Mouse (Mus musculus) gastrocnemius, postnatal 4 days (tissue): ENCODE data around the gene Phf2. TPM values are rescaled to one million over a fixed set of nuclear protein-coding genes. Genes with fewer than 3 reads are reported as not detected.

Experiments
- DNase-seq, 2 experiments: peaks; one replicate each; pipeline ENCODE4 v3.0.0; 2021 to 2022; ENCODE audit warnings: low spot score in 2 of 2, mixed read lengths in 2 of 2
- long read RNA-seq, 2 experiments: library from polyadenylated mRNA; stranded (forward); transcript quantifications; one replicate each; pipeline ENCODE4 v2.0.0; 2021
- total RNA-seq, 2 experiments: library from RNA; stranded (reverse); gene quantifications; 2 replicates each; pipeline ENCODE4 v1.2.3; 2021

The Phf2 gene
- total RNA-seq = 10 to 100 TPM; 37.4 to 41.9 TPM
- long read RNA-seq, experiment 1, full-length matches to known transcripts = 8 of 13 reads
- long read RNA-seq, experiment 1, partial matches to known transcripts = 5 of 13 reads
- long read RNA-seq, experiment 1, other reads (novel, unspliced or antisense) = 0 of 13 reads
- long read RNA-seq, experiment 2, full-length matches to known transcripts = 7 of 17 reads
- long read RNA-seq, experiment 2, partial matches to known transcripts = 5 of 17 reads
- long read RNA-seq, experiment 2, other reads (novel, unspliced or antisense) = 5 of 17 reads

- peak in 1 of 2 experiments; percentile 47 for DNase-seq
Observed at GRCm38 (mm10) chr13:48870771-48871731, at the start of gene Phf2. Phf2 (minus strand) TSS chr13:48871119.

- no peak for DNase-seq
Observed at GRCm38 (mm10) chr13:48919756-48920415, 49.0 kb upstream of the Phf2 start.

- DNase-seq = no peak
Observed at GRCm38 (mm10) chr13:48917113-48917599, 46.2 kb upstream of the Phf2 start.

GRCm38 (mm10) chr13:48913680-48914079 is 42.8 kb upstream of the Phf2 start:
- DNase-seq = no peak

GRCm38 (mm10) chr13:48913141-48913540 is 42.2 kb upstream of the Phf2 start:
- DNase-seq = no peak

GRCm38 (mm10) chr13:48911426-48911825 is 40.5 kb upstream of the Phf2 start:
- DNase-seq = no peak

GRCm38 (mm10) chr13:48905458-48905857 is 34.5 kb upstream of the Phf2 start:
- no peak for DNase-seq

- no peak for DNase-seq
Observed at GRCm38 (mm10) chr13:48895376-48895775, 24.5 kb upstream of the Phf2 start.

GRCm38 (mm10) chr13:48890260-48890960 is 19.5 kb upstream of the Phf2 start:
- no peak for DNase-seq

GRCm38 (mm10) chr13:48878534-48878933 is 7.6 kb upstream of the Phf2 start:
- peak; percentile 98 to 99 for DNase-seq

GRCm38 (mm10) chr13:48877805-48878204 is 6.9 kb upstream of the Phf2 start:
- DNase-seq = no peak

- no peak for DNase-seq
Observed at GRCm38 (mm10) chr13:48872726-48873125, 1.8 kb upstream of the Phf2 start.

- DNase-seq = no peak
Observed at GRCm38 (mm10) chr13:48871887-48872606, 1.1 kb upstream of the Phf2 start.

GRCm38 (mm10) chr13:48869950-48870770 is 759 bp downstream of the Phf2 start:
- DNase-seq = peak; percentile 41 to 69

- no peak for DNase-seq
Observed at GRCm38 (mm10) chr13:48869600-48869949, 1.3 kb downstream of the Phf2 start.

GRCm38 (mm10) chr13:48869088-48869487 is 1.8 kb downstream of the Phf2 start:
- no peak for DNase-seq

- no peak for DNase-seq
Observed at GRCm38 (mm10) chr13:48864673-48865356, 6.1 kb downstream of the Phf2 start.

- no peak for DNase-seq
Observed at GRCm38 (mm10) chr13:48863556-48863955, 7.4 kb downstream of the Phf2 start.

- no peak for DNase-seq
Observed at GRCm38 (mm10) chr13:48861913-48862312, 9.0 kb downstream of the Phf2 start.
